Mouse (Mus musculus) heart, embryonic 14.5 days (tissue): ENCODE measurements around the gene Aqp8. TPM values are rescaled to one million over a fixed set of nuclear protein-coding genes. Genes with fewer than 3 reads are reported as not detected.

Source experiments
- ATAC-seq: fragments of 200-750 bp; cut with Nextera tagmentation; 2 replicates; pipeline ENCODE4 v1.8.0; 2017; ENCODE audit warnings: low read depth, moderate TSS enrichment; ENCODE audit not compliant: insufficient number of reproducible peaks, insufficient read depth, low FRiP score
- H3K27ac ChIP-seq, 2 experiments: fragments of 200-500 bp in 1 of 2; fragments of 300-500 bp in 1 of 2; sonication (generic) in 1 of 2; replicated peaks in 1 of 2; 2 replicates each; pipeline ENCODE4 v1.5.1; 2012 to 2014; ENCODE audit warnings: low read depth in 2 of 2, low read length in 2 of 2, control low read depth in 1 of 2, mild to moderate bottlenecking in 1 of 2, mixed read lengths in 1 of 2; ENCODE audit not compliant: control insufficient read depth in 1 of 2, insufficient read depth in 1 of 2
- H3K27me3 ChIP-seq: fragments of 300-500 bp; sonication (generic); 2 replicates; pipeline ENCODE4 v1.6.1; 2014; ENCODE audit warnings: mild to moderate bottlenecking, low read length, control low read depth; ENCODE audit not compliant: control insufficient read depth, insufficient read depth
- H3K36me3 ChIP-seq: fragments of 300-500 bp; sonication (generic); 2 replicates; pipeline ENCODE4 v1.6.1; 2014; ENCODE audit warnings: mild to moderate bottlenecking, control low read depth, low read length, mixed read lengths; ENCODE audit not compliant: control insufficient read depth, insufficient read depth
- H3K4me1 ChIP-seq, 2 experiments: fragments of 200-500 bp in 1 of 2; fragments of 300-500 bp in 1 of 2; sonication (generic) in 1 of 2; 2 replicates each; pipeline ENCODE4 v1.6.1; 2012 to 2014; ENCODE audit warnings: low read length in 2 of 2, control low read depth in 1 of 2, mixed read lengths in 1 of 2; ENCODE audit not compliant: control insufficient read depth in 2 of 2, insufficient read depth in 2 of 2
- H3K4me2 ChIP-seq: fragments of 300-500 bp; sonication (generic); 2 replicates; pipeline ENCODE4 v1.6.1; 2014; ENCODE audit warnings: mild to moderate bottlenecking, low read length
- H3K4me3 ChIP-seq, 2 experiments: fragments of 200-500 bp in 1 of 2; fragments of 300-500 bp in 1 of 2; sonication (generic) in 1 of 2; 2 replicates each; pipeline ENCODE4 v1.5.1; 2012 to 2014; ENCODE audit warnings: low read length in 2 of 2, mild to moderate bottlenecking in 2 of 2, control low read depth in 1 of 2, low read depth in 1 of 2, moderate library complexity in 1 of 2; ENCODE audit not compliant: control insufficient read depth in 1 of 2, insufficient read depth in 1 of 2
- H3K9ac ChIP-seq: fragments of 300-500 bp; sonication (generic); 2 replicates; pipeline ENCODE4 v1.6.1; 2014; ENCODE audit warnings: mild to moderate bottlenecking, low read length
- H3K9me3 ChIP-seq: fragments of 300-500 bp; sonication (generic); 2 replicates; pipeline ENCODE4 v1.6.1; 2016; ENCODE audit warnings: low read length, control low read depth; ENCODE audit not compliant: control insufficient read depth
- WGBS: fragments of 180-500 bp; shearing (Covaris S2); extraction: QIAGEN DNeasy Blood & Tissue Kit; methylation state at CpG from one replicate; pipeline ENCODE4 v1.1.7; 2014; 5-methylcytosine and 5-hydroxymethylcytosine counted together
- polyA plus RNA-seq: library from polyadenylated mRNA; unstranded; fragments of >200 nt; fragmentation: Nextera tagmentation; extraction: Ambion mirVana; gene quantifications from 2 replicates; pipeline ENCODE4 v1.2.1, GENCODE M21; 2014

The Aqp8 gene
- polyA plus RNA-seq, 1 experiment from 2014 or later, result 2.4 TPM

GRCm38 (mm10) chr7:123429624-123430410, 32.3 kb upstream of the Aqp8 start:
- Histone ChIP-seq H3K36me3 (peaks cover 8% of the 10 kb centered on the region), H3K9ac (no peak overlapping the region), H3K4me2 (no peak overlapping the region), H3K27ac (no peak overlapping the region), H3K4me3 (no peak overlapping the region), H3K4me1 (peaks cover 5 to 13% of the 10 kb centered on the region in 2 experiments; a peak in 3 of 4 replicates), H3K9me3 (no peaks in the 10 kb centered on the region), H3K27me3 (no peaks in the 10 kb centered on the region)
- WGBS, result 79% methylated on average over 8 of the region's 8 CpGs
- no peak for ATAC-seq

- peaks cover 4 to 8% of the 10 kb centered on the region in 2 experiments; a peak in 3 of 4 replicates for H3K4me1 ChIP-seq
- no peak overlapping the region for H3K27ac ChIP-seq
- H3K36me3 ChIP-seq, result peaks cover 8% of the 10 kb centered on the region
- no peak overlapping the region for H3K4me2 ChIP-seq
- H3K9me3 ChIP-seq, result no peaks in the 10 kb centered on the region
- H3K9ac ChIP-seq, result no peak overlapping the region
- 76% methylated on average over 4 of the region's 4 CpGs for WGBS
- H3K4me3 ChIP-seq, result no peak overlapping the region
- no peak for ATAC-seq
- no peaks in the 10 kb centered on the region for H3K27me3 ChIP-seq
Observed at GRCm38 (mm10) chr7:123430411-123430705, 31.7 kb upstream of the Aqp8 start.

GRCm38 (mm10) chr7:123431206-123431605, 30.9 kb upstream of the Aqp8 start:
- no peaks in the 10 kb centered on the region for H3K4me1 ChIP-seq
- H3K4me3 ChIP-seq, result no peak overlapping the region
- H3K9ac ChIP-seq, result no peak overlapping the region
- H3K36me3 ChIP-seq, result peaks cover 8% of the 10 kb centered on the region
- no peak for ATAC-seq
- no peaks in the 10 kb centered on the region for H3K9me3 ChIP-seq
- 64% methylated on average over 4 of the region's 4 CpGs for WGBS
- H3K4me2 ChIP-seq, result no peak overlapping the region
- H3K27me3 ChIP-seq, result no peaks in the 10 kb centered on the region
- no peak overlapping the region for H3K27ac ChIP-seq

GRCm38 (mm10) chr7:123442079-123442478, 20.0 kb upstream of the Aqp8 start:
- Histone ChIP-seq H3K9ac (no peak overlapping the region), H3K4me2 (no peak overlapping the region), H3K9me3 (peaks cover 7% of the 10 kb centered on the region; the same call in 1 of the 2 replicates), H3K27me3 (no peaks in the 10 kb centered on the region), H3K36me3 (no peaks in the 10 kb centered on the region), H3K4me3 (no peak overlapping the region), H3K27ac (no peak overlapping the region), H3K4me1 (peaks cover 2 to 6% of the 10 kb centered on the region in 2 experiments; a peak in 2 of 4 replicates)
- 56% methylated on average over 1 of the region's 1 CpGs for WGBS
- ATAC-seq, result no peak

GRCm38 (mm10) chr7:123448794-123449193, 13.3 kb upstream of the Aqp8 start:
- Histone ChIP-seq H3K9ac (no peak overlapping the region), H3K27ac (no peak overlapping the region), H3K9me3 (no peaks in the 10 kb centered on the region), H3K36me3 (no peaks in the 10 kb centered on the region), H3K4me1 (peaks cover 5 to 6% of the 10 kb centered on the region in 2 experiments; a peak in 2 of 4 replicates), H3K4me2 (no peak overlapping the region), H3K27me3 (no peaks in the 10 kb centered on the region), H3K4me3 (no peak overlapping the region)
- no peak for ATAC-seq
- 87% methylated on average over 2 of the region's 2 CpGs for WGBS

- 82% methylated on average over 10 of the region's 10 CpGs for WGBS
Observed at GRCm38 (mm10) chr7:123449676-123450075, 12.4 kb upstream of the Aqp8 start.

GRCm38 (mm10) chr7:123450515-123450914, 11.6 kb upstream of the Aqp8 start:
- H3K4me3 ChIP-seq, result no peak overlapping the region
- peaks cover 4 to 5% of the 10 kb centered on the region in 2 experiments; a peak in 2 of 4 replicates for H3K4me1 ChIP-seq
- no peak overlapping the region for H3K4me2 ChIP-seq
- H3K27ac ChIP-seq, result no peak overlapping the region
- H3K9me3 ChIP-seq, result no peaks in the 10 kb centered on the region
- no peak overlapping the region for H3K9ac ChIP-seq
- no peaks in the 10 kb centered on the region for H3K36me3 ChIP-seq
- no peaks in the 10 kb centered on the region for H3K27me3 ChIP-seq
- no peak for ATAC-seq
- WGBS, result 80% methylated on average over 2 of the region's 2 CpGs

More at GRCm38 (mm10) chr7:123449676-123450075, 12.4 kb upstream of the Aqp8 start:
- Histone ChIP-seq H3K4me2 (no peak overlapping the region), H3K27ac (no peak overlapping the region), H3K9me3 (no peaks in the 10 kb centered on the region), H3K9ac (no peak overlapping the region), H3K4me3 (no peak overlapping the region), H3K4me1 (peaks cover 4 to 5% of the 10 kb centered on the region in 2 experiments; a peak in 2 of 4 replicates), H3K27me3 (no peaks in the 10 kb centered on the region), H3K36me3 (no peaks in the 10 kb centered on the region)
- no peak for ATAC-seq

- H3K4me2 ChIP-seq, result no peak overlapping the region
- no peak overlapping the region for H3K27ac ChIP-seq
- H3K9me3 ChIP-seq, result no peaks in the 10 kb centered on the region
- no peak for ATAC-seq
- peaks cover 4 to 5% of the 10 kb centered on the region in 2 experiments; a peak in 2 of 4 replicates for H3K4me1 ChIP-seq
- H3K9ac ChIP-seq, result no peak overlapping the region
- H3K27me3 ChIP-seq, result no peaks in the 10 kb centered on the region
- no peaks in the 10 kb centered on the region for H3K36me3 ChIP-seq
- H3K4me3 ChIP-seq, result no peak overlapping the region
- 65% methylated on average over 6 of the region's 6 CpGs for WGBS
Observed at GRCm38 (mm10) chr7:123452551-123452950, 9.5 kb upstream of the Aqp8 start.
